Comparison of ENCODE assay signal across 8 mouse cellular contexts in the genomic region with DNA sequence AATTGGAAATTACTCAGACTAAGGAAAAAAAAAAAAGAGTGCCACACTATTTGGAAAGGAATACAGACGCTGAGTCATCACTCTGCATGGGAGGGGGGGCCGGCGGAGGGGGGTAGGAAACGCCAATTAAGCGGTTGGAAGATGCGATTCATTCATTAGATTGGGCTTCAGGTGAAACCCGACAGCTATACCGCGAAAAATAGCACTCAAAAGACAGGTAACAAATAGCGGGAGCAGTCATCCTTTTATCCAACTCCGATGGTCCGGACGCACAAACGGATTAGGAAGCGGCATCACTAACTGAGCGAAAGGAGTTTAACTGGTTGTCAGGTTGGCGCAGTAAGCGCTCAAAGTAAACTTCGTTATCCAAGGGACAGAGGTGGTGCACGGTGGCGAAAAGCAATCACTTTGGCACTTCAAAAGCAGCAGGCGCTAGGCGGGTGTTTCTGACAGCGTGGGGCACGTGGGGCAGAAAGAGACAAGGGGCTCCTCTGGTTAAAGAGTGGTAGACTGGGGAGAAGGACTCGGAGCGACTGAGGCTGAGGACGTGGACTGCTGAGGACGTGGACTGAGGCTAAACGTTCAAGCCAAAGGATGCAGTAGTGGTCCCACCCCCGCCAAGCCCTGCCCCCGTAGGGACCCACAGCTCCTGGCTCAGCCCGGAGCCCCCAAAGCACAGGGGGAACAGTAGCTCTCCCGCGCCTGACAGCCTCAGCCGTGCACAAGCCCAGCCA. TPM values are rescaled to one million over a fixed set of nuclear protein-coding genes. Genes with fewer than 3 reads are reported as not detected.
DNase-seq lines count a peak whose midpoint lies in the region; ATAC-seq and TF ChIP-seq lines count a peak whose summit lies in the region.

No protein-coding gene starts in this region.

- H3K27me3 ChIP-seq in kidney, embryonic 15.5 days = no peaks in the 10 kb centered on the region
- H3K27me3 ChIP-seq in liver, embryonic 12.5 days (replicated peaks) = no peaks in the 10 kb centered on the region
- H3K27me3 ChIP-seq in neural tube, embryonic 12.5 days (replicated peaks) = no peaks in the 10 kb centered on the region
- H3K27me3 ChIP-seq in thymus, adult 2 months (ENCODE audit: control insufficient read depth, insufficient read depth, low read length) = no peaks in the 10 kb centered on the region

- TF ChIP-seq CTCF in thymus, adult 2 months (IDR thresholded peaks at IDR 0.05; ENCODE audit: borderline replicate concordance, control insufficient read depth, extremely low read depth, insufficient read depth, low read length, poor library complexity) = no peak

- peak overlapping the region; percentile 89 for H3K9ac ChIP-seq in kidney, embryonic 15.5 days
- H3K9ac ChIP-seq in liver, embryonic 12.5 days = peak overlapping the region; percentile 92
- H3K9ac ChIP-seq in neural tube, embryonic 12.5 days = peak overlapping the region; percentile 88

- DNase-seq in ovary, adult 18-20 months (ENCODE audit: low spot score) = peak; percentile 14
- DNase-seq in ovary, postnatal 36 days (ENCODE audit: low spot score) = no peak
- peak; percentile 67 for DNase-seq in embryo, embryonic 11 days
- DNase-seq in heart, adult 8-10 months (ENCODE audit: low spot score) = peak; percentile 34
- DNase-seq in thymus, adult 2 months = peak; percentile 49

- TF ChIP-seq POLR2A in thymus, adult 2 months (IDR thresholded peaks at IDR 0.05; ENCODE audit: control insufficient read depth, extremely low read depth, insufficient read depth, low read length, poor library complexity) = no peak

- WGBS in kidney, embryonic 15.5 days = under 1% methylated on average over 36 of the region's 36 CpGs
- WGBS in liver, embryonic 12.5 days (ENCODE audit: insufficient replicate concordance) = under 1% methylated on average over 36 of the region's 36 CpGs
- WGBS in neural tube, embryonic 12.5 days = 1% methylated on average over 36 of the region's 36 CpGs
- under 1% methylated on average over 36 of the region's 36 CpGs for WGBS in thymus, adult 2 months

- ATAC-seq in kidney, embryonic 15.5 days (replicated peaks; ENCODE audit: low FRiP score) = peak; percentile 7
- no peak; the same call in 1 of the 2 replicates for ATAC-seq in liver, embryonic 12.5 days
- no peak; the same call in 1 of the 2 replicates for ATAC-seq in neural tube, embryonic 12.5 days (ENCODE audit: low FRiP score, low read depth)

- H3K36me3 ChIP-seq in kidney, embryonic 15.5 days = no peaks in the 10 kb centered on the region
- H3K36me3 ChIP-seq in liver, embryonic 12.5 days = no peaks in the 10 kb centered on the region
- no peaks in the 10 kb centered on the region for H3K36me3 ChIP-seq in neural tube, embryonic 12.5 days
- no peaks in the 10 kb centered on the region for H3K36me3 ChIP-seq in thymus, adult 2 months (ENCODE audit: control insufficient read depth, insufficient read depth, low read length)

- H3K9me3 ChIP-seq in kidney, embryonic 15.5 days (replicated peaks) = no peaks in the 10 kb centered on the region
- H3K9me3 ChIP-seq in liver, embryonic 12.5 days (replicated peaks) = no peaks in the 10 kb centered on the region
- H3K9me3 ChIP-seq in neural tube, embryonic 12.5 days = no peaks in the 10 kb centered on the region

- peak overlapping the region; percentile 97 for H3K27ac ChIP-seq in kidney, embryonic 15.5 days
- H3K27ac ChIP-seq in liver, embryonic 12.5 days = peak overlapping the region; percentile 97
- H3K27ac ChIP-seq in neural tube, embryonic 12.5 days = peak overlapping the region; percentile 82
- H3K27ac ChIP-seq in thymus, adult 2 months (ENCODE audit: control insufficient read depth, insufficient read depth, low read length) = peak overlapping the region; percentile 43; the same call in 1 of the 2 replicates

- H3K4me1 ChIP-seq in kidney, embryonic 15.5 days = peaks cover 14% of the 10 kb centered on the region
- H3K4me1 ChIP-seq in liver, embryonic 12.5 days = peaks cover 34% of the 10 kb centered on the region
- peaks cover 6% of the 10 kb centered on the region; the same call in 1 of the 2 replicates for H3K4me1 ChIP-seq in neural tube, embryonic 12.5 days
- H3K4me1 ChIP-seq in thymus, adult 2 months (replicated peaks; ENCODE audit: control insufficient read depth, insufficient read depth, low read length) = peaks cover 3% of the 10 kb centered on the region; the same call in 1 of the 2 replicates

- H3K4me3 ChIP-seq in kidney, embryonic 15.5 days (replicated peaks) = peak overlapping the region; percentile 90
- H3K4me3 ChIP-seq in liver, embryonic 12.5 days = peak overlapping the region; percentile 98
- H3K4me3 ChIP-seq in neural tube, embryonic 12.5 days = peak overlapping the region; percentile 92
- H3K4me3 ChIP-seq in thymus, adult 2 months (ENCODE audit: control insufficient read depth, insufficient read depth, low read length) = peak overlapping the region; percentile 60

- peak overlapping the region; percentile 89 for H3K4me2 ChIP-seq in kidney, embryonic 15.5 days
- peak overlapping the region; percentile 76 for H3K4me2 ChIP-seq in liver, embryonic 12.5 days
- H3K4me2 ChIP-seq in neural tube, embryonic 12.5 days (replicated peaks) = peak overlapping the region; percentile 80

RNA-seq across cellular contexts. Expression of gene Tial1, which starts 1.2 kb away (rescaled TPM):
- 10 to 100 TPM; 41.9 to 46.8 (median 44.8) TPM for total RNA-seq in heart, adult 8-10 months (2022)
- 24.0 and 27.1 TPM in 2 replicates for polyA plus RNA-seq in kidney, embryonic 15.5 days (2015; fragmentation: Nextera tagmentation; extraction: Ambion mirVana)
- polyA plus RNA-seq in liver, embryonic 12.5 days (2016; fragmentation: Nextera tagmentation; extraction: Ambion mirVana) = 17.9 and 18.2 TPM in 2 replicates
- 29.4 and 30.9 TPM in 2 replicates for polyA plus RNA-seq in neural tube, embryonic 12.5 days (2016; fragmentation: Nextera tagmentation; extraction: Ambion mirVana)
- polyA plus RNA-seq in thymus, adult 2 months (2012; rRNA removed) = 43.8 and 54.6 TPM in 2 replicates

RNA-seq across cellular contexts. Expression of gene Rgs10, which starts 41.7 kb away (rescaled TPM):
- 10 to 100 TPM in 1 of 4 experiments, 1 to 10 TPM in 3; 6.9 to 11.3 (median 9.2) TPM for total RNA-seq in heart, adult 8-10 months (2022)
- polyA plus RNA-seq in kidney, embryonic 15.5 days (2015; fragmentation: Nextera tagmentation; extraction: Ambion mirVana) = 5.8 and 7.1 TPM in 2 replicates
- polyA plus RNA-seq in liver, embryonic 12.5 days (2016; fragmentation: Nextera tagmentation; extraction: Ambion mirVana) = 57.7 and 58.1 TPM in 2 replicates
- 18.6 and 22.7 TPM in 2 replicates for polyA plus RNA-seq in neural tube, embryonic 12.5 days (2016; fragmentation: Nextera tagmentation; extraction: Ambion mirVana)
- polyA plus RNA-seq in thymus, adult 2 months (2012; rRNA removed) = 62.5 and 71.8 TPM in 2 replicates

Comparison
In these comparisons a context has a peak if more than half of its experiments do, and no peak if none do; other contexts are left out.
1. H3K27ac ChIP-seq: peak in every context shown above with its lines; median percentile 97 in kidney, embryonic 15.5 days; 97 in liver, embryonic 12.5 days; 82 in neural tube, embryonic 12.5 days; 43 in thymus, adult 2 months.